Mouse (Mus musculus): ENCODE results near the gene Xrcc3. TPM values are rescaled to one million over a fixed set of nuclear protein-coding genes. Genes with fewer than 3 reads are reported as not detected.

Gene Xrcc3
- polyA plus RNA-seq, 2 experiments = 10.1 to 26.3 TPM

DNA sequence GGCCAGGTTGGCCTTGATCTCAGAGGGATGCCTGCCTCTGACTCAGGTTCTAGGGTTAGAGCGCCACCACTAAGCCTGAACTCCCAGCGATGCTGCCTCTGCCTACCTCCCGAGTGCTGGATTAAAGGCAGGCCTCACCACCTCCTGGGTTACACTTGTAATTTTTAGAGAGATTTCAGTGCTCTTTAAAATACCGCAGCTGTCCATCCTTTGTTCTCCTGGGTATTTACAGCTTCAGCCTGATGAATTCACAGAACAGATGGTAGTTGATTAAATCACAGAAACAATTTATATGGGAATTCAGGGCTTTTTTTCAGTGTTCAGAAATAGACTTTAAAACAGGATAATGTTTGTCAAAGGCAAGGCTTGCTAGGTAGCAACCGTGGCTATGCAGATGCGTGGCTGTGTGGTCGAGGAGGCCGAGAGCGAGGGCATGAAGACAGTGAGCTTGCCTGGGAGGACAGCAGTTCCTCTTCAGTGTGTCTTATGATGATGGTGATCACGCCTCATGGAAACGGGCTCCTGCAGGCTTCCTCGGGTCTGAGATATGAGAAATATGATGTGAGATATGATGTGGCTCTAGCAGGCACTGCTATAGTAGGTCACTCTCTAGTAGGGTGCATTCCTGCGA is 22.1 kb downstream of the Xrcc3 start:
- Histone ChIP-seq H3K4me1 (ENCODE audit: control insufficient read depth, insufficient read depth, low read length) (no peaks in the 10 kb centered on the region), H3K9me3 (ENCODE audit: control insufficient read depth, low read length) (no peaks in the 10 kb centered on the region), H3K27me3 (ENCODE audit: control insufficient read depth, insufficient read depth, low read length) (no peaks in the 10 kb centered on the region), H3K4me2 (replicated peaks; ENCODE audit: low read depth, low read length, severe bottlenecking) (no peak overlapping the region), H3K27ac (replicated peaks; ENCODE audit: low read depth, low read length) (no peak overlapping the region), H3K4me3 (replicated peaks; ENCODE audit: low read length) (no peak overlapping the region), H3K36me3 (ENCODE audit: control insufficient read depth, insufficient read depth, low read length) (peaks cover 98% of the 10 kb centered on the region), H3K9ac (ENCODE audit: low read depth, low read length, severe bottlenecking) (no peak overlapping the region)
- no peak for TF ChIP-seq POLR2A (IDR thresholded peaks at IDR 0.05; ENCODE audit: borderline replicate concordance, extremely low read depth, insufficient read depth, insufficient read length)
- no peak for ATAC-seq (ENCODE audit: low FRiP score, low read depth)
- DNase-seq (ENCODE audit: low spot score) = no peak
- 91% methylated on average over 13 of the region's 13 CpGs for WGBS

- 95% methylated on average over 7 of the region's 7 CpGs for WGBS
- H3K36me3 ChIP-seq (ENCODE audit: control insufficient read depth, insufficient read depth, low read length) = peaks cover 98% of the 10 kb centered on the region
- no peak for ATAC-seq (ENCODE audit: low FRiP score, low read depth)
Measured at GRCm38 (mm10) chr12:111790631-111791030, 23.0 kb downstream of the Xrcc3 start.

DNA sequence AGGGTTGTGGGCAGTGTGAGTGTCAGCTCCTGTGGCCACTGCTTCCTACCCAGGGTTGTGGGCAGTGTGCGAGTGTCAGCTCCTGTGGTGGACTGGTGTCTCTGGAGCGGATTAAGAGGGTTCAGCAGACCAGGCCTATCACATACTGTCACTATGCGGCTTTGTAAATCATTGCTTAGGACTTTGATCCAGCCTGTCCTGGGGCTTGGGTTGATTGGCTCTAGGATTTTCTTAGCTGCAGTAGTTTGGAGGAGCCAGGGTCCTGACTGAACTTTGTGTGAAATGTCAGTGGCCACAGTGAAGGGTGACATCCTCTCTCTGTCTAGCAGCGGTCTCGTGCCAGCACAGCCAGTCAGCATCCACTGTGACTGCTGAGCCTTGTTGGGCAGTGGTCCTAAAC is 23.6 kb downstream of the Xrcc3 start:
- 83% methylated on average over 5 of the region's 5 CpGs for WGBS
- no peak for TF ChIP-seq POLR2A (IDR thresholded peaks at IDR 0.05; ENCODE audit: borderline replicate concordance, extremely low read depth, insufficient read depth, insufficient read length)
- Histone ChIP-seq H3K4me3 (replicated peaks; ENCODE audit: low read length) (no peak overlapping the region), H3K27me3 (ENCODE audit: control insufficient read depth, insufficient read depth, low read length) (no peaks in the 10 kb centered on the region), H3K4me2 (replicated peaks; ENCODE audit: low read depth, low read length, severe bottlenecking) (no peak overlapping the region), H3K27ac (replicated peaks; ENCODE audit: low read depth, low read length) (no peak overlapping the region), H3K36me3 (ENCODE audit: control insufficient read depth, insufficient read depth, low read length) (peaks cover 98% of the 10 kb centered on the region), H3K9ac (ENCODE audit: low read depth, low read length, severe bottlenecking) (no peak overlapping the region), H3K9me3 (ENCODE audit: control insufficient read depth, low read length) (no peaks in the 10 kb centered on the region), H3K4me1 (ENCODE audit: control insufficient read depth, insufficient read depth, low read length) (no peaks in the 10 kb centered on the region)
- no peak for DNase-seq (ENCODE audit: low spot score)
- ATAC-seq (ENCODE audit: low FRiP score, low read depth) = no peak

More at GRCm38 (mm10) chr12:111790631-111791030, 23.0 kb downstream of the Xrcc3 start:
- no peak for TF ChIP-seq POLR2A (IDR thresholded peaks at IDR 0.05; ENCODE audit: borderline replicate concordance, extremely low read depth, insufficient read depth, insufficient read length)
- Histone ChIP-seq H3K4me2 (replicated peaks; ENCODE audit: low read depth, low read length, severe bottlenecking) (no peak overlapping the region), H3K4me3 (replicated peaks; ENCODE audit: low read length) (no peak overlapping the region), H3K4me1 (ENCODE audit: control insufficient read depth, insufficient read depth, low read length) (no peaks in the 10 kb centered on the region), H3K27me3 (ENCODE audit: control insufficient read depth, insufficient read depth, low read length) (no peaks in the 10 kb centered on the region), H3K27ac (replicated peaks; ENCODE audit: low read depth, low read length) (no peak overlapping the region), H3K9me3 (ENCODE audit: control insufficient read depth, low read length) (no peaks in the 10 kb centered on the region), H3K9ac (ENCODE audit: low read depth, low read length, severe bottlenecking) (no peak overlapping the region)
- DNase-seq (ENCODE audit: low spot score) = no peak

GRCm38 (mm10) chr12:111787015-111787414 is 26.7 kb downstream of the Xrcc3 start:
- Histone ChIP-seq H3K9ac (ENCODE audit: low read depth, low read length, severe bottlenecking) (no peak overlapping the region), H3K4me2 (replicated peaks; ENCODE audit: low read depth, low read length, severe bottlenecking) (no peak overlapping the region), H3K9me3 (ENCODE audit: control insufficient read depth, low read length) (no peaks in the 10 kb centered on the region), H3K4me3 (replicated peaks; ENCODE audit: low read length) (no peak overlapping the region), H3K27me3 (ENCODE audit: control insufficient read depth, insufficient read depth, low read length) (no peaks in the 10 kb centered on the region), H3K27ac (replicated peaks; ENCODE audit: low read depth, low read length) (no peak overlapping the region), H3K36me3 (ENCODE audit: control insufficient read depth, insufficient read depth, low read length) (peaks cover 95% of the 10 kb centered on the region), H3K4me1 (ENCODE audit: control insufficient read depth, insufficient read depth, low read length) (no peaks in the 10 kb centered on the region)
- TF ChIP-seq POLR2A (IDR thresholded peaks at IDR 0.05; ENCODE audit: borderline replicate concordance, extremely low read depth, insufficient read depth, insufficient read length) = no peak
- 93% methylated on average over 6 of the region's 6 CpGs for WGBS
- ATAC-seq (ENCODE audit: low FRiP score, low read depth) = no peak
- no peak for DNase-seq (ENCODE audit: low spot score)

DNA sequence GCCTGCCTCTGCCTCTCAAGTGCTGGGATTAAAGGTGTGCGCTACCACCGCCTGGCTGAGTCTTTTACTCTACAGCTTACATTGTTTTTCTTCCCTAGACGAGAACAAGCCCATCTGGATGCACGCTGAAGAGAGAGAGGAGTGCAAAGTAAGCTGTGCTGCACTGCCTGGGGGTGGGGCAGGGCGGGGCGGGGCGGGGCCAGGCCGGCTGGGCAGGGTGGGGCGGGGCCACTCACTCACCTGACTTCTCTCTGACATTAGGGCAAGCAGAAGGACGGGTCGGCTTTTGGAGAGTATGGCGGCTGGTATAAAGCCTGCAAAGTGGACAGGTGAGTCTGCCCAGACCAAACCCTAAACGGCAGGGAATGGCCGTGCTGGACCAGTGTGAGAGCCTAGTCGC is 28.5 kb downstream of the Xrcc3 start:
- ATAC-seq (ENCODE audit: low FRiP score, low read depth) (no peak), DNase-seq (ENCODE audit: low spot score) (no peak)
- H3K27me3 ChIP-seq (ENCODE audit: control insufficient read depth, insufficient read depth, low read length) = no peaks in the 10 kb centered on the region
- H3K27ac ChIP-seq (replicated peaks; ENCODE audit: low read depth, low read length) = no peak overlapping the region
- no peak overlapping the region for H3K4me2 ChIP-seq (replicated peaks; ENCODE audit: low read depth, low read length, severe bottlenecking)
- H3K9me3 ChIP-seq (ENCODE audit: control insufficient read depth, low read length) = no peaks in the 10 kb centered on the region
- no peaks in the 10 kb centered on the region for H3K4me1 ChIP-seq (ENCODE audit: control insufficient read depth, insufficient read depth, low read length)
- no peak overlapping the region for H3K4me3 ChIP-seq (replicated peaks; ENCODE audit: low read length)
- no peak for TF ChIP-seq POLR2A (IDR thresholded peaks at IDR 0.05; ENCODE audit: borderline replicate concordance, extremely low read depth, insufficient read depth, insufficient read length)
- WGBS = 60% methylated on average over 15 of the region's 15 CpGs
- H3K36me3 ChIP-seq (ENCODE audit: control insufficient read depth, insufficient read depth, low read length) = peaks cover 96% of the 10 kb centered on the region
- H3K9ac ChIP-seq (ENCODE audit: low read depth, low read length, severe bottlenecking) = no peak overlapping the region
